Mouse (Mus musculus): ENCODE results near the gene Mrgprb1. TPM values are rescaled to one million over a fixed set of nuclear protein-coding genes. Genes with fewer than 3 reads are reported as not detected.

The Mrgprb1 gene
- polyA plus RNA-seq (2015; fragmentation: Nextera tagmentation; extraction: Ambion mirVana) = 7.2 and 7.5 TPM in 2 replicates

GRCm38 (mm10) chr7:48456242-48456641 is at the start of gene Mrgprb1:
Gene Mrgprb1 (minus strand): TSS chr7:48456342.

DNA sequence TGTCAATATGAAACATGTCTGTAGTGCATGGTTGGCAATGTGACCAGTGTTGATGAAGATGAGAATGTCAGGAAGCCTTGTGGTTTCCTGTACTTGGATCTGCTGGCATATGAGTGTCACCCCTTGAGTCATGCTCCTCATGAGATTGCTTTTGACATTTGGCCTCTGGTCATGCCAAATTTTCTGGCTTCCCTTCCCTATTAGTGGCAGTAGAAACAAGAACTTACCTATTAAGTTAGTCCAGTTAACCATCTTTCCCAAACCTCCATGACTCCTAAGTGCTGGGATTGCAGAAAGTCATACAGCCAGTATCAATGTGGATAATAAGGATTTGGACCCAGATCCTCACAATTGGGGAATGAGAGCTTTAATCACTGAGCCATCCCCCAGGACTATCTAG is 43.1 kb upstream of the Mrgprb1 start, which contains the start of gene Mrgprx2:
Gene Mrgprx2, minus strand, starts transcription at position 101 of the 400 bp plus-strand sequence.

Other genes starting within 250 kb of the Mrgprb1 start
- 0.47 and 1.5 TPM in 2 replicates for gene Mrgprb8, start 67.8 kb downstream of the Mrgprb1 start, polyA plus RNA-seq (2015; fragmentation: Nextera tagmentation; extraction: Ambion mirVana)
- gene Mrgprx2, start 43.0 kb upstream of the Mrgprb1 start, polyA plus RNA-seq (2015; fragmentation: Nextera tagmentation; extraction: Ambion mirVana) = 1.1 and 1.4 TPM in 2 replicates
- 7.9 and 11.2 TPM in 2 replicates for gene Mrgprb2, start 101.7 kb upstream of the Mrgprb1 start, polyA plus RNA-seq (2015; fragmentation: Nextera tagmentation; extraction: Ambion mirVana)
- 0.13 TPM in 1 of 2 replicates, not detected in the other for gene Mrgprb3, start 187.5 kb upstream of the Mrgprb1 start, polyA plus RNA-seq (2015; fragmentation: Nextera tagmentation; extraction: Ambion mirVana)

Data from skeletal muscle tissue, postnatal 0 days (tissue).